Mouse (Mus musculus) forebrain, embryonic 11.5 days (tissue): ENCODE measurements around the gene Fkbp15. TPM values are rescaled to one million over a fixed set of nuclear protein-coding genes. Genes with fewer than 3 reads are reported as not detected.

Source experiments
- ATAC-seq: fragments of 200-750 bp; cut with Nextera tagmentation; replicated peaks from 2 replicates; pipeline ENCODE4 v1.8.0; 2017; ENCODE audit warnings: moderate TSS enrichment; ENCODE audit not compliant: low FRiP score
- DNase-seq: peaks from one replicate; pipeline ENCODE4 v3.0.0-alpha.2; 2017; ENCODE audit warnings: low spot score
- H3K27ac ChIP-seq: fragments of 300-500 bp; sonication (generic); 2 replicates; pipeline ENCODE4 v1.5.1; 2014; ENCODE audit warnings: low read depth, low read length
- H3K27me3 ChIP-seq: fragments of 300-500 bp; sonication (generic); 2 replicates; pipeline ENCODE4 v1.6.1; 2014; ENCODE audit warnings: mild to moderate bottlenecking, low read length, mixed read lengths; ENCODE audit not compliant: control insufficient read depth, insufficient read depth
- H3K36me3 ChIP-seq: fragments of 300-500 bp; sonication (generic); 2 replicates; pipeline ENCODE4 v1.6.1; 2014; ENCODE audit warnings: mild to moderate bottlenecking, low read length, moderate library complexity, mixed read lengths; ENCODE audit not compliant: control insufficient read depth, insufficient read depth
- H3K4me1 ChIP-seq: fragments of 300-500 bp; sonication (generic); replicated peaks from 2 replicates; pipeline ENCODE4 v1.6.1; 2014; ENCODE audit warnings: low read length, mixed read lengths; ENCODE audit not compliant: control insufficient read depth, insufficient read depth
- H3K4me2 ChIP-seq: fragments of 300-500 bp; sonication (generic); 2 replicates; pipeline ENCODE4 v1.6.1; 2014; ENCODE audit warnings: low read depth, mild to moderate bottlenecking, low read length, moderate library complexity, mixed read lengths; ENCODE audit not compliant: severe bottlenecking
- H3K4me3 ChIP-seq: fragments of 300-500 bp; sonication (generic); 2 replicates; pipeline ENCODE4 v1.5.1; 2014; ENCODE audit warnings: low read depth, low read length
- H3K9ac ChIP-seq: fragments of 300-500 bp; sonication (generic); 2 replicates; pipeline ENCODE4 v1.6.1; 2014; ENCODE audit warnings: low read length
- H3K9me3 ChIP-seq: fragments of 300-500 bp; sonication (generic); 2 replicates; pipeline ENCODE4 v1.6.1; 2016; ENCODE audit warnings: low read length, mixed read lengths; ENCODE audit not compliant: control insufficient read depth
- WGBS: fragments of 180-500 bp; shearing (Covaris S2); extraction: QIAGEN DNeasy Blood & Tissue Kit; methylation state at CpG from one replicate; pipeline ENCODE4 v1.1.7; 2014; 5-methylcytosine and 5-hydroxymethylcytosine counted together
- polyA plus RNA-seq: library from polyadenylated mRNA; unstranded; fragments of >200 nt; fragmentation: Nextera tagmentation; extraction: Ambion mirVana; gene quantifications from 2 replicates; pipeline ENCODE4 v1.2.1, GENCODE M21; 2014

Gene Fkbp15
- polyA plus RNA-seq, 1 experiment from 2014 or later = 23.4 TPM

GRCm38 (mm10) chr4:62364299-62364698 lies 4.0 kb upstream of the Fkbp15 start:
- H3K4me2 ChIP-seq = no peak overlapping the region
- H3K4me3 ChIP-seq = no peak overlapping the region
- 0 out of 2 replicates have a peak, but pooled peaks cover 2% of the 10 kb centered on the region for H3K4me1 ChIP-seq
- WGBS = 91% methylated on average over 8 of the region's 8 CpGs
- ATAC-seq = no peak
- no peak overlapping the region for H3K9ac ChIP-seq
- H3K36me3 ChIP-seq = no peaks in the 10 kb centered on the region
- no peaks in the 10 kb centered on the region for H3K27me3 ChIP-seq
- no peaks in the 10 kb centered on the region for H3K9me3 ChIP-seq
- DNase-seq = no peak
- no peak overlapping the region for H3K27ac ChIP-seq

- Histone ChIP-seq H3K4me1 (0 out of 2 replicates have a peak, but pooled peaks cover 2% of the 10 kb centered on the region), H3K27ac (no peak overlapping the region), H3K4me2 (no peak overlapping the region), H3K27me3 (no peaks in the 10 kb centered on the region), H3K4me3 (no peak overlapping the region), H3K36me3 (no peaks in the 10 kb centered on the region), H3K9ac (no peak overlapping the region), H3K9me3 (no peaks in the 10 kb centered on the region)
- ATAC-seq = no peak
- no peak for DNase-seq
- WGBS = 92% methylated on average over 2 of the region's 2 CpGs
Observed at GRCm38 (mm10) chr4:62362437-62362836, 2.1 kb upstream of the Fkbp15 start.

- H3K27ac ChIP-seq = no peak overlapping the region
Observed at GRCm38 (mm10) chr4:62361997-62362396, 1.6 kb upstream of the Fkbp15 start.

GRCm38 (mm10) chr4:62361571-62361970 lies 1.2 kb upstream of the Fkbp15 start:
- Histone ChIP-seq H3K9ac (peak overlapping the region; percentile 1; the same call in 1 of the 2 replicates), H3K36me3 (no peaks in the 10 kb centered on the region), H3K27ac (no peak overlapping the region), H3K4me1 (0 out of 2 replicates have a peak, but pooled peaks cover 2% of the 10 kb centered on the region), H3K4me3 (peak overlapping the region; percentile 70), H3K9me3 (no peaks in the 10 kb centered on the region), H3K27me3 (no peaks in the 10 kb centered on the region), H3K4me2 (peak overlapping the region; percentile 60)
- ATAC-seq (no peak), DNase-seq (no peak)
- WGBS = 61% methylated on average over 6 of the region's 6 CpGs

More at GRCm38 (mm10) chr4:62361997-62362396, 1.6 kb upstream of the Fkbp15 start:
- H3K4me2 ChIP-seq = peak overlapping the region; percentile 60; the same call in 1 of the 2 replicates
- ATAC-seq (no peak), DNase-seq (no peak)
- H3K27me3 ChIP-seq = no peaks in the 10 kb centered on the region
- no peaks in the 10 kb centered on the region for H3K36me3 ChIP-seq
- peak overlapping the region; percentile 70; the same call in 1 of the 2 replicates for H3K4me3 ChIP-seq
- no peaks in the 10 kb centered on the region for H3K9me3 ChIP-seq
- 94% methylated on average over 1 of the region's 1 CpGs for WGBS
- 0 out of 2 replicates have a peak, but pooled peaks cover 2% of the 10 kb centered on the region for H3K4me1 ChIP-seq
- peak overlapping the region; percentile 1; the same call in 1 of the 2 replicates for H3K9ac ChIP-seq

GRCm38 (mm10) chr4:62360805-62361455 lies 582 bp upstream of the Fkbp15 start:
- Histone ChIP-seq H3K4me1 (0 out of 2 replicates have a peak, but pooled peaks cover 2% of the 10 kb centered on the region), H3K27me3 (no peaks in the 10 kb centered on the region), H3K4me3 (peak overlapping the region; percentile 70), H3K36me3 (no peaks in the 10 kb centered on the region), H3K9ac (peak overlapping the region; percentile 69), H3K9me3 (no peaks in the 10 kb centered on the region), H3K4me2 (peak overlapping the region; percentile 60), H3K27ac (no peak overlapping the region)
- peak; percentile 13; the same call in 1 of the 2 replicates for ATAC-seq
- WGBS = under 1% methylated on average over 22 of the region's 22 CpGs
- DNase-seq = no peak

GRCm38 (mm10) chr4:62359256-62359775 lies 1.0 kb downstream of the Fkbp15 start:
- Histone ChIP-seq H3K9ac (peak overlapping the region; percentile 69), H3K9me3 (no peaks in the 10 kb centered on the region), H3K4me2 (peak overlapping the region; percentile 46), H3K27ac (no peak overlapping the region), H3K27me3 (no peaks in the 10 kb centered on the region), H3K4me1 (0 out of 2 replicates have a peak, but pooled peaks cover 2% of the 10 kb centered on the region), H3K36me3 (no peaks in the 10 kb centered on the region), H3K4me3 (peak overlapping the region; percentile 70)
- no peak for ATAC-seq
- WGBS = 60% methylated on average over 7 of the region's 7 CpGs
- no peak for DNase-seq

- WGBS = 93% methylated on average over 1 of the region's 1 CpGs
- H3K27ac ChIP-seq = no peak overlapping the region
Observed at GRCm38 (mm10) chr4:62357631-62358148, 2.7 kb downstream of the Fkbp15 start.

GRCm38 (mm10) chr4:62349371-62349770 lies 11.0 kb downstream of the Fkbp15 start:
- ATAC-seq (no peak), DNase-seq (no peak)
- Histone ChIP-seq H3K27ac (no peak overlapping the region), H3K9ac (no peak overlapping the region), H3K27me3 (no peaks in the 10 kb centered on the region), H3K4me2 (no peak overlapping the region), H3K4me1 (no peaks in the 10 kb centered on the region), H3K36me3 (no peaks in the 10 kb centered on the region), H3K4me3 (no peak overlapping the region), H3K9me3 (no peaks in the 10 kb centered on the region)
- 94% methylated on average over 2 of the region's 2 CpGs for WGBS

More at GRCm38 (mm10) chr4:62357631-62358148, 2.7 kb downstream of the Fkbp15 start:
- ATAC-seq = no peak
- no peaks in the 10 kb centered on the region for H3K27me3 ChIP-seq
- H3K9me3 ChIP-seq = no peaks in the 10 kb centered on the region
- 0 out of 2 replicates have a peak, but pooled peaks cover 2% of the 10 kb centered on the region for H3K4me1 ChIP-seq
- no peak overlapping the region for H3K4me3 ChIP-seq
- no peak overlapping the region for H3K4me2 ChIP-seq
- DNase-seq = no peak
- no peaks in the 10 kb centered on the region for H3K36me3 ChIP-seq
- H3K9ac ChIP-seq = no peak overlapping the region
